Mouse (Mus musculus) limb, embryonic 10.5 days (tissue): ENCODE measurements around the gene Ctsd. TPM values are rescaled to one million over a fixed set of nuclear protein-coding genes. Genes with fewer than 3 reads are reported as not detected.

Source experiments
- DNase-seq: peaks from one replicate; pipeline ENCODE4 v3.0.0-alpha.2; 2017; ENCODE audit warnings: low spot score
- H3K27ac ChIP-seq: fragments of 300-500 bp; sonication (generic); 2 replicates; pipeline ENCODE4 v1.5.1; 2016; ENCODE audit warnings: mild to moderate bottlenecking
- H3K27me3 ChIP-seq: fragments of 300-500 bp; sonication (generic); 2 replicates; pipeline ENCODE4 v1.6.1; 2016; ENCODE audit warnings: low read depth, mild to moderate bottlenecking; ENCODE audit not compliant: poor library complexity, severe bottlenecking
- H3K36me3 ChIP-seq: fragments of 300-500 bp; sonication (generic); 2 replicates; pipeline ENCODE4 v1.6.1; 2016; ENCODE audit warnings: mild to moderate bottlenecking, moderate library complexity
- H3K4me1 ChIP-seq: fragments of 300-500 bp; sonication (generic); 2 replicates; pipeline ENCODE4 v1.6.1; 2016
- H3K4me3 ChIP-seq: fragments of 300-500 bp; sonication (generic); 2 replicates; pipeline ENCODE4 v1.5.1; 2016; ENCODE audit warnings: mild to moderate bottlenecking, moderate library complexity
- H3K9me3 ChIP-seq: fragments of 300-500 bp; sonication (generic); replicated peaks from 2 replicates; pipeline ENCODE4 v1.6.1; 2016; ENCODE audit warnings: mild to moderate bottlenecking
- WGBS: fragments of 180-500 bp; shearing (Covaris S2); methylation state at CpG from one replicate; pipeline ENCODE4 v1.1.7; 2016; 5-methylcytosine and 5-hydroxymethylcytosine counted together
- polyA plus RNA-seq: library from polyadenylated mRNA; unstranded; fragments of >200 nt; fragmentation: Nextera tagmentation; extraction: Ambion mirVana; gene quantifications from 2 replicates; pipeline ENCODE4 v1.2.1, GENCODE M21; 2016

Ctsd gene
- polyA plus RNA-seq, 1 experiment from 2014 or later: 132 TPM

- Histone ChIP-seq H3K4me1 (peaks cover 13% of the 10 kb centered on the region), H3K27ac (no peak overlapping the region), H3K9me3 (no peaks in the 10 kb centered on the region), H3K27me3 (no peaks in the 10 kb centered on the region), H3K4me3 (no peak overlapping the region), H3K36me3 (no peaks in the 10 kb centered on the region)
- DNase-seq: no peak
- WGBS: 91% methylated on average over 4 of the region's 4 CpGs
These were observed 7.6 kb upstream of the Ctsd start for GRCm38 (mm10) chr7:142395472-142395871.

DNA sequence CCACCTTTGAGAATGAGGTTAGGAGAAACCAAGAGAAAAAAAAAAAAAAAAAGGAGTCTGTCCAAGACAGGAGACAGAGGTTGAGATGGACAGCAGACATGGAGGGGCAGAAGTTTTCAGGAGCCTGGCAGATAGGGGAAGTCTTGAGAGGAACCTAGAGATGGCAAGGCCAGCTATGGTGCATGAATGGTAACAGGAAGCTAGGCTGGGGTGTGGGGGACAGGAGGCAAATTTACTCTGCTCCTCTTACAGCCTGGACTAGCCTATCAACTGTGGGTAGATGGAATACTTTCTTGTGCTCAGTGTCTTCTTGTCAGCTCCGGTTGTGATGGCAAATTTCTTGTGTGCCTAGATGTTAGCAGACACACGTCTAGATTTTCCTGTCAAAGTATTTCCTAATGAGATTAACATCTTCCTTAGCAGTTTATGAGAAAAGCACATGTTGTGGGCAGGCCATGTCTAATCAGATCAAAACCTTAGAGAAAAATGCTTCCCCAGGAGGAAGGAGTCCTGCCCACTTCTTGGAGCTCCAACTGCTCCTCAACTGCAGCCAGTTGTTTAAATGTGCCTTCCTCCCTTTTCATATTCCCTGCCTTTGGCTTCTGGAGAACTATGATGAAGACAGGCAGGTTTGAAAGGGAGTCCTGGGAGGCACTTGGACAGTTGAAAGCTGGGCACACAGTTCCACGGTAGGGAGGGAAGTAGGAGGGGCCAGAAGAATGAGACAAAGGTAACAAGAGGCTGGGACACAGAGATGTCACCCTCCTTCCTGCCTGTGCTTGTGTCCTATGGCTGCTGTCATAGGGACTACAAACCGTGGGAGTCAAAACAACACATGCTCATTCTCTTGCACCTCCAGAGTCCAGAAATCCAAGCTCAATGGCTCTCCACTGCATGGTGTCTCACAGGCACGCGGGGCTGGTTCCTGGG lies 6.7 kb upstream of the Ctsd start:
- H3K9me3 ChIP-seq: no peaks in the 10 kb centered on the region
- no peak overlapping the region for H3K4me3 ChIP-seq
- 73% methylated on average over 6 of the region's 6 CpGs for WGBS
- H3K36me3 ChIP-seq: no peaks in the 10 kb centered on the region
- peaks cover 13% of the 10 kb centered on the region; the same call in 1 of the 2 replicates for H3K4me1 ChIP-seq
- H3K27me3 ChIP-seq: no peaks in the 10 kb centered on the region
- no peak overlapping the region for H3K27ac ChIP-seq
- DNase-seq: no peak

GRCm38 (mm10) chr7:142393191-142393590 lies 5.4 kb upstream of the Ctsd start:
- WGBS: 27% methylated on average over 4 of the region's 4 CpGs
- Histone ChIP-seq H3K9me3 (no peaks in the 10 kb centered on the region), H3K27ac (no peak overlapping the region), H3K27me3 (no peaks in the 10 kb centered on the region), H3K4me1 (peaks cover 13% of the 10 kb centered on the region; the same call in 1 of the 2 replicates), H3K36me3 (no peaks in the 10 kb centered on the region), H3K4me3 (no peak overlapping the region)
- DNase-seq: no peak

- Histone ChIP-seq H3K27me3 (no peaks in the 10 kb centered on the region), H3K4me3 (no peak overlapping the region), H3K9me3 (no peaks in the 10 kb centered on the region), H3K4me1 (peaks cover 17% of the 10 kb centered on the region), H3K36me3 (no peaks in the 10 kb centered on the region), H3K27ac (no peak overlapping the region)
- 76% methylated on average over 4 of the region's 4 CpGs for WGBS
- no peak for DNase-seq
These were observed 3.8 kb upstream of the Ctsd start for GRCm38 (mm10) chr7:142391609-142392008.

DNA sequence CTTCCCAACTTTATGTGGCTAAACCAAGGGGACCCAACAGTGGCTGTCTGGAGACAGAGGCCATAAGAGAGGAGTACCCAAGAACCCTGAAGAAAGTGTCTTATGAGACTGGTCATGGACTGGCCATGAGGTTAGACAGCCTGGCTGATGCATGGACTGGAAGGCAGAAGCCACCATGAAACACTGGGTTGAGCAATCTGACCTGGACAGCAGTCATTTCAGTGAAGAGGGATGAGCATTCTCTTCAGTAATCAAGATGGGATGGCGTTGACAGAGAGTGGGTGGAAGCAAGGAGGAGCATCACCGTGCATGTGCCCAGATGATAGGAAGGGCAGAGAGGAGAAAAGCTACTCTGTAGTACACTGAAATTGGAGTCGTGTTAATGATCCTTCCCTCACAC lies 3.3 kb upstream of the Ctsd start:
- H3K4me3 ChIP-seq: no peak overlapping the region
- 86% methylated on average over 3 of the region's 3 CpGs for WGBS
- DNase-seq: no peak
- no peaks in the 10 kb centered on the region for H3K27me3 ChIP-seq
- H3K4me1 ChIP-seq: peaks cover 22% of the 10 kb centered on the region
- H3K36me3 ChIP-seq: no peaks in the 10 kb centered on the region
- H3K27ac ChIP-seq: no peak overlapping the region
- no peaks in the 10 kb centered on the region for H3K9me3 ChIP-seq

DNA sequence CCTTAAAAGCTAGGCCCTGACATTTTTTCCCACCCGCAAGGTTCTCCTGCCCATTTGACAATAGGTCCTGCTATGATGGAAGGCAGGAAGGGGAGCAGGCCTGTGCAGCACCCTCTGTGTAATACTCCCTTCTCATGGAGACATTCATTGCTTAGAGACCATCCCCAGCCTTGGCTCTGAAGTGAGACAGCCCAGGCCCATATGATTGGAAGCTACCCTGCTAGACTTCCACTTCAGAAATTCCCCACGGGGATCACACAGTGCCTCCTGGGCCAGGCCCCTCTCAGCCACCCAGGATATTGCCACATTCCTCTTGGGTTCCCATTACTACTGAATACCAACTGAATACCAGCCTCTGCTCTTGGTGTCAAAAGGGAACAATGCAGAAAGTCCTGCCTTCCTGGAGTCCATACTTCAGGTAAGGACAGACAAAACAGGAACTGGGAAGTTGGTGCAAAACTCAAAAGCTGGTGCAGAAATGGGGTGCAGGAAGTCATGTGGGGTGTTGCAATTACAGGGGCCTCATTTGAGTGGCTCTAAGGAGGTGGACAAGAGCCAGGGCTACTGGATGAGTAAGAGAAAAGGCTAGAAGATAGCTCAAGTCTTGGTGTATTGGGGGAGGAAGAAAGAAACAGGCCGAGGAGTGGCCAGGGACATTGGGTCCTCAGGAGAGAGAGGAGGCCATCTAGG lies 2.3 kb upstream of the Ctsd start:
- Histone ChIP-seq H3K4me3 (no peak overlapping the region), H3K9me3 (no peaks in the 10 kb centered on the region), H3K27ac (no peak overlapping the region), H3K36me3 (peaks cover 8% of the 10 kb centered on the region), H3K27me3 (no peaks in the 10 kb centered on the region), H3K4me1 (peaks cover 27% of the 10 kb centered on the region)
- 87% methylated on average over 3 of the region's 3 CpGs for WGBS
- DNase-seq: no peak

- no peaks in the 10 kb centered on the region for H3K27me3 ChIP-seq
- H3K36me3 ChIP-seq: peaks cover 22% of the 10 kb centered on the region
- H3K4me1 ChIP-seq: peaks cover 27% of the 10 kb centered on the region
- DNase-seq: no peak
- H3K27ac ChIP-seq: 0 out of 2 replicates have a peak overlapping the region, but pooled peaks have one; percentile 83
- H3K4me3 ChIP-seq: no peak overlapping the region
- WGBS: 95% methylated on average over 2 of the region's 2 CpGs
- H3K9me3 ChIP-seq: no peaks in the 10 kb centered on the region
These were observed 902 bp upstream of the Ctsd start for GRCm38 (mm10) chr7:142388740-142389139.

DNA sequence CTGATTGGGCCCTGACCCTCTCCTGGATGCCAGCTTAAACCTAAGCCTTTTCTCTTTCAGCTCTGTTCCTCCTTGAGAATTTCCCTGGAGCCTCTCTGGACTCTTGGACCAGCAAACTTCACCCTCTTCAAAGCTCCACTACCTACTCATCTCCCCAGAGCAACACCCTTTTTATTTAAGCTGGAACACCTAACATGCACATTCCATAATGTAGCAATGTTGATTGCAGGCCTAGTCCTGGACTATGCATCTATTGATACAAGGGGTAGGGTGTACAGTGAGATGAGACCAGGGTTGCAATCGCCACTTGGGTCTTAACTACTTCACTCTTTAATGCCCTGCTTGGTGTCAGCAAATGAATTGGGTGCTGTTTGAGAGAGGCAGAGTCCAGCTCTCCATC lies 360 bp upstream of the Ctsd start:
- H3K27ac ChIP-seq: peak overlapping the region; percentile 83
- 92% methylated on average over 1 of the region's 1 CpGs for WGBS
- peaks cover 27% of the 10 kb centered on the region for H3K36me3 ChIP-seq
- peaks cover 26% of the 10 kb centered on the region for H3K4me1 ChIP-seq
- no peaks in the 10 kb centered on the region for H3K27me3 ChIP-seq
- DNase-seq: no peak
- H3K9me3 ChIP-seq: no peaks in the 10 kb centered on the region
- H3K4me3 ChIP-seq: peak overlapping the region; percentile 82

GRCm38 (mm10) chr7:142386621-142387201 lies 1.1 kb downstream of the Ctsd start:
- DNase-seq: no peak
- peak overlapping the region; percentile 82 for H3K4me3 ChIP-seq
- no peaks in the 10 kb centered on the region for H3K9me3 ChIP-seq
- 70% methylated on average over 6 of the region's 6 CpGs for WGBS
- peaks cover 19% of the 10 kb centered on the region for H3K4me1 ChIP-seq
- H3K27me3 ChIP-seq: no peaks in the 10 kb centered on the region
- peak overlapping the region; percentile 83 for H3K27ac ChIP-seq
- peaks cover 42% of the 10 kb centered on the region for H3K36me3 ChIP-seq

DNA sequence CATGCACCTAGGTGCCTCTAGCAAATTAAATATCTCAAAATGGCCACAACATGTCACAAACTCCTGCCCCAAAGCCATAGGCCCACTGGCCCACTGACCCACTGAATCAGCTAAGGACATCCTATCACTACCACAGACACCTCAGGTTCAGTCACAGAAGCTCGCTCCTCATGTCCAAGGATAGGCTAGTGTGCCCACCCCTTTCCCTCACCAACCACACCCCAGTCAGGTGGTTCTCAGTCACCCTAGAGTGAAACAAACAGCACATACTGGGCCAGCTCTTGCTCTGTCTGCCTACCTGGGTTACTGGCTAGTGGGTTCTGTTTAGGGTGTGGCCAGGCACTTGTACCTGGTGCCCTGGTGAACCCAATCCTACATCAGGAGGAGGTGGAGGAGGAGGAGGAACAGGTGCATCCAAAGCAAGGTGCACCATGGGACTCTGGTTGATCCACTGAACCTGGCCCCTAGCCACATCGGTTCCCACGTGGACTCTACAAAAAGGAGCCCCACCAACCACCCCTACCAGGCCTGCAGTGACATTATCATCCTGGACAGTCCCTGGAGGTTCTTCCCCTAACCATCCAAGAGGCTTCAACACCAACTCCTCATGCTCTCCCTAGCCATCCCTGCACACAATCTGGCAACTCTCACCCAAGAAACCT lies 2.0 kb downstream of the Ctsd start:
- Histone ChIP-seq H3K27ac (no peak overlapping the region), H3K9me3 (no peaks in the 10 kb centered on the region), H3K4me1 (peaks cover 19% of the 10 kb centered on the region), H3K4me3 (peak overlapping the region; percentile 82), H3K27me3 (no peaks in the 10 kb centered on the region), H3K36me3 (peaks cover 50% of the 10 kb centered on the region)
- no peak for DNase-seq
- WGBS: 81% methylated on average over 3 of the region's 3 CpGs

- no peaks in the 10 kb centered on the region for H3K27me3 ChIP-seq
- H3K9me3 ChIP-seq: no peaks in the 10 kb centered on the region
- no peak overlapping the region for H3K27ac ChIP-seq
- DNase-seq: no peak
- 85% methylated on average over 10 of the region's 10 CpGs for WGBS
- H3K4me3 ChIP-seq: no peak overlapping the region
- peaks cover 66% of the 10 kb centered on the region for H3K36me3 ChIP-seq
- peaks cover 19% of the 10 kb centered on the region for H3K4me1 ChIP-seq
These were observed 3.5 kb downstream of the Ctsd start for GRCm38 (mm10) chr7:142384306-142384705.

- H3K9me3 ChIP-seq: no peaks in the 10 kb centered on the region
- DNase-seq: no peak
- peaks cover 19% of the 10 kb centered on the region for H3K4me1 ChIP-seq
- no peak within 1 kb of the TSS for H3K27ac ChIP-seq
- 93% methylated on average over 5 of the region's 5 CpGs for WGBS
- H3K4me3 ChIP-seq: no peak within 1 kb of the TSS
- no peaks in the 10 kb centered on the region for H3K27me3 ChIP-seq
- H3K36me3 ChIP-seq: peaks cover 83% of the 10 kb centered on the region
These were observed 5.3 kb downstream of the Ctsd start, which contains the start of gene Gm49369 for GRCm38 (mm10) chr7:142382567-142382966. Gm49369 (minus strand) TSS chr7:142382667.
